Mouse (Mus musculus) thymus, postnatal 10 days (tissue): Measurements from ENCODE around the gene Gm11444.

Experiments
- DNase-seq, 2 experiments: peaks; one replicate each; pipeline ENCODE4 v3.0.0; 2021; ENCODE audit warnings: low spot score in 2 of 2

Gm11444 gene

GRCm38 (mm10) chr11:85850233-85850632 lies at the start of gene Gm11444:
Gene Gm11444 (minus strand): TSS chr11:85850333.
- no peak for DNase-seq

DNA sequence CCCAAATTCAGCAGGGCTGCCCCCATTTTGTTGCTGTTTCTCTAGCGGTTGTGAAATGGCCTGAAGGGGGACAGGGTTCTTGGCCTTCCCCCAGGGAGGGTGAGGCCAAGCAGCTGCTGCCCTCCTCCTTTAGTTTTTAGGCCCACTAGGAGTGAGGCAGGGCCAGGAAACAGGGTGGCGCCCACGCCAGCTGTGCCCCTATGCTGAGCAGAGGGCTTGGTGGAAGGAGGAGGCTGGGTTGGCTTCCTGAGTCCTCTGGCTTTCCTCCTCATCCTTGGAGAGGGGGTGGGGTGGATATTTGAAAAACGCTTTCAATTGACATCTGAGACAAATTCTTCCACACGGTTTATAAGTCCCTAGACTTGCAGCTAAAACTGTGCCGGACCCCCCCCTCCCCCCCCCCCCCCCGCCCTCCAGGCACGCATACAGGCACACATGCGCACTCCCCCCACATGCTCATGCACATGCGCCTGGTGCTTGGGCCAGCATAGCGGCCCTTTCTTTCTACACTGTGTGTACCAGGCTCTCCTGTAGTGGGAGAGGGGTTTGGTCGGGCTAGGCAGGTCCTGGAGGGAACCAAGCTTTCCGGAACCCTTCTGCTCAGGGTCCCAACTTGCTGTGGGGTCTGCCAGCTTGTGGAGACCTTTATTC lies 46.3 kb upstream of the Gm11444 start:
- no peak for DNase-seq

DNA sequence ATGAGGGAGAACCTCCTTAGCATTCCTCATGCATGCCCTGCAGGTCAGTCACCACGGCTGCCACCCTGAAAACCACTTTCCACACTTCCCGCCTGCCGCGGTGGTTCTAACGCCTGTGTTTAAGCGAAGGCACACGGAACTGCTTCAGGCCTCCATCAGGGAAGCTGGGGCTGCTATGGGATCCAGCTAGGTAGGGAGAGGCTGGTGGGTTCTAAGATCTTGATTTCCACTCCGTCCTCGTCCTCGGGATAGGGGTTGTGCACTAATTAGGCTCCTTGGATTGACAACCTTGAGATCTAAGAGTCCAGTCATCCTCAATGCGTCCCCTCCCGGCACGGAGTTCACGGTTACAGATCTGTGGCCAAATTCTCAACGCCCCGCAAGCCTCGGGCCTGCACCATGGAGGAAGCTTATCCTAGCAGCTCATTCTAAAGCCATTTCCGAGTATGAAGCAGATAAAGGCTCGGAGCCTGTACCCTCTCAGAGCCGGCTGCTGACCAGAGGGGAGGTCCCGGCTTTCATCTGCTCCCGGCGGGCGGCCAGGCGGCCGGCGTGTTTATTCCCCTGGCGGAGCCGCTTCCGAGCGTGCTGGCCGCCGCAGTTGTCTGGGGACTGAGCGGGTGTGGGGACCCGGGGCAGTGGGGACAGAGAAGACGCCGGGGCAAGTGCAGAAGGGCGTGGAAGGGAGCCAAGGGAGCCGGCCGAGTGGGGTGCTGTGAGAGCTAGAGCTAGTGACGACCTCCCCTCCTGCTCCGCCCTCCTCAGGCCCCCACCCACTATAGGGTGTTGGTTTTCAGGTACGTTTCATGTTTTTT lies 44.8 kb upstream of the Gm11444 start:
- no peak for DNase-seq

DNA sequence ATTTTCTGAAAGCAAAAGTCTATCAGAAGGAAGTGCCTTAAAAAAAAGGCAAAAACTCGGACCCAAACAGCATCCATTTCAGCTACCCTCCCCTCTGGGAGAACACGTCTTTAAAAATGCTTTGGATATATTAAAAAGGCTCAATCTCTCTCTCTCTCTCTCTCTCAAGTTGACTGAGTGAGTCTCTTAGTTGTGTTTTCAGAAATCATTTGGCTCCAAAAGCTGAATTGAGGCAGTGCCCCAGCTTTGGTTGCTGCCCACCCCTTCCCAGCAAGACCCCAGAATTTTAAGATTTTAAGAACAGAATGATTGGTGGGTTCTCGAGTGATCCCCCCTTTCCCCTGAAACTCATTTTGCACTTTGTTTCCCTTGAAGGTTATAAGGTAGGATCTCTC lies 44.0 kb upstream of the Gm11444 start:
- no peak for DNase-seq

GRCm38 (mm10) chr11:85893400-85894135 lies 43.4 kb upstream of the Gm11444 start:
- no peak for DNase-seq

GRCm38 (mm10) chr11:85892771-85893170 lies 42.6 kb upstream of the Gm11444 start:
- DNase-seq, result no peak

DNA sequence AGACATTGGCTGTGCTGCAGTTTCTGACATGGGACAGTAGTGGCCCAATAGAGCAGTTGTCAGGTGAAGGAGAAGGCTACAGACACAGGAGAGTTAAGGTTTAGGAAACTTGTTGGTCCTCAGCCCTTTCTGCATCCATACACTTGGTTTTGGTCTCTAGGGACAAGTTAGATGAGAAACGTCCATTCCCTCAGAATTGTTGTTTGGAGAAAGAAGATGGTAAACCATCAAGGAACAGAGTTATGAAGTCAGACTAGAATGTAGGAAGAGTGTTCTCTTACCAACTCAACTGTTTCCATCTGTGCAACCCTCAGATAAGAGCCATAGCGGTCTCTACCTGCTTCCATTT lies 41.5 kb upstream of the Gm11444 start:
- no peak for DNase-seq

- no peak for DNase-seq
These were observed 41.0 kb upstream of the Gm11444 start for GRCm38 (mm10) chr11:85891010-85891691.

GRCm38 (mm10) chr11:85890563-85890845 lies 40.4 kb upstream of the Gm11444 start:
- no peak for DNase-seq

DNA sequence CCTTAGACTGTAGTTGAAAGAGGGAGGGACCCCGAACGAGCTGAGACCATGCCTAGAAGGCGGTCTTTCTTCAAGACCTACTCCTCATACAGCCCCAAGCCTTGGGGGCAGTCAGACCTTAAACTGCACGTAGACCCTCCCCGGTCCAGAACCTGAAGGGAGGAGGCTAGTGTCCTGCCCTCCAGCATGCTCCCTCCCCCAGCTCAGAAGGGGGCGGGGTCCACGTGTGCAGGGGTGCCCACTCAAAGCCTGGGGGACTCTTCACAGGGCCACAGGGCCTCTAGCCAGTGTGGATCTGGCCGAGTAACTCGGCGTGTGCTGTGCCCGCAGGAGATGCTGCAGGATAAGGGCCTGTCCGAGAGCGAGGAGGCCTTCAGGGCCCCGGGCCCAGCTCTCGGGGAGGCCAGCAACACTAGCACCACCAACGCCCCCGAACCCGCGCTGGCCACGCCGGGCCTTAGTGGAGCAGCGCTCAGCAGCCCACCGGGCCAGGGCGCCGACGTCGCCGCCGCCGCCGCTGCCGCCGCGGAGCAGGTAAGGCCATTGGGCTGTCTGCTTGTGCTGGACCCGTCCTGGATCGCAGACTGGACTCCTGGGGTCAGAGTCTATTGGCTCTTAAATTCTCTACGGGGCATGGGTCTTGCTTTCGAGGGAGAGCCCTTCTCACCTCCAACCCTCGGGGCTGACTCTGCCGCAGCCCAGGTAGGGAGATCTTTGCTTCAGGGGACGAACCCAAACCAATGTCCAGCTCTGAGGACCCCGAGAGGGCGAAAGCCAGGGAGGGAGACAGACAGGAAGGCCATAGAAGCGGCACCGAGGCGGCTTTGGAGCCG lies 39.8 kb upstream of the Gm11444 start:
- no peak for DNase-seq

DNA sequence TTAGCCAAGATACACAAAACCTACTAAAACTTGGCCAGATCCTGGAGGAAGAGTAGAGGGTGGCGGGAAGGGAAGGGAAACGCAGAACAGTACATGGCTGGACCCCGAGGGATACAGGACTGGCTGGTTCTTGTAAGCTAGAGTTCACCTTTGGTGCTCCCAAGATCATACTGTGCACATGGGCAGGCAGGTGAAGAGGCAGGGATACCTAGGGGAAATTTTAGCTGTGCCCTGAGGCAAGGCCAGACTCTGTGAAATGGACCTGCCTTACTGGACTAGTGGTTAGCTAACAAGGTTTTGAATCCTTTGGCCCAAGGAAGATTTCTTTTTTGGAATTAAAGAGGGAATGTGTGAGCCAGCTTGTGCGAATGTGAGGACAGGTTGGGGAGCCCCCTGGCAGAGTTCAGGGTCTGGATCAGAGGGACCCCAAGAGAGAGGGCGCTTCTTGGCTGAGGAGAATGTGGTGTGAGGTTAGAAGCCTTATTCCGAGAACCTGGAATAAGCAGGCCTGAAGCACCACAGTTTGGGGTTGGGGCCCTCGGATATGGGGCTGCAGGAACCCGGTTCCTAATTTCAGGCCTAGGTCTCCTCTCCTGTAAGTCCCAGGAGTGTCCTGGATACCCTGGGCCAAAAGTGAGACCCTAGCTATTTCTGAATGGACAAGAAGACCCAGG lies 39.1 kb upstream of the Gm11444 start:
- no peak for DNase-seq

DNA sequence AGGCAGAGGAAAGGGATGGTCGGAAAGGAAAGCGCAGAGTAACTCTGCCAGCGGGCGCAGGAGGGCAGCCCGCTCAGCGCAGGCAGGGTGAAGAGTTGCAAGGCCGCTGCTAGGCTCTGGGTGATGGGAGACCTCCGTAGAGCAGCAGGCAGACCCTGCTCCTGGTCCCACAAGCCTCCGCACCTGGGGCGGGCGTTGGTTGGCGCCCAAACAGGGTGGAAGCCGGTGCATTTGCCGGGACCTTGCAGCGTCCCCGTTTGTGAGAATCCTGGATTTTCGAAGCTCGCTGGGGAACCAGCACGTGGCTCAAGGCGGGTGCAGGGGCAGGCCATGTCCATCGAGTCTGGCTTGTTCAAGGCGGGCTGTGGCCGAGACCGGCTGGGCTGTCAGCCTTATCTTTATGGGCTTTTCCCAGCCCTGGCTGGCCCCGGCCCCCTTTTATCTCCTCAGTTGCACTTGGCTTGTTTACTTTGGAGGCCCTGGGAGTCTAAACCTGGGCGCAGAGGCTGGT lies 38.4 kb upstream of the Gm11444 start:
- no peak for DNase-seq

- DNase-seq, result no peak
These were observed 37.8 kb upstream of the Gm11444 start for GRCm38 (mm10) chr11:85887801-85888450.

DNA sequence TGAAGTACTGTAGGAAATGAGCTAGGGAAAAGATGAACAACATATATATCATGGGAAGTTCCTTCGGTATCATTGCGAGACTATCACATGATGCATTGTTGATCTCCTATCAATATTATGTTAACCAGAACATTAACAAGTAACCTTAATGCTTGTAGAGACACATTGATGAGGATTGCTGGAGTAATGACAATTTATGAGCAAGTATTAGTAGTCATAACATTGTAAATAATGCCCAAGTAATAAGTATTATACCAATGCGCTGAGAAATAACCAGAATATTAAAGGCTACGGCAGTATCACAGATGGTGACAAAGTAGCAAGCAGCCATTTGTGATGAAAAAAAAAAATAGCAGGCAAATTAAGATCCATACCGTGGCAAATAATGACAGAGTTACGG lies 37.1 kb upstream of the Gm11444 start:
- DNase-seq, result no peak

- DNase-seq, result no peak
These were observed 36.3 kb upstream of the Gm11444 start for GRCm38 (mm10) chr11:85886429-85886785.

DNA sequence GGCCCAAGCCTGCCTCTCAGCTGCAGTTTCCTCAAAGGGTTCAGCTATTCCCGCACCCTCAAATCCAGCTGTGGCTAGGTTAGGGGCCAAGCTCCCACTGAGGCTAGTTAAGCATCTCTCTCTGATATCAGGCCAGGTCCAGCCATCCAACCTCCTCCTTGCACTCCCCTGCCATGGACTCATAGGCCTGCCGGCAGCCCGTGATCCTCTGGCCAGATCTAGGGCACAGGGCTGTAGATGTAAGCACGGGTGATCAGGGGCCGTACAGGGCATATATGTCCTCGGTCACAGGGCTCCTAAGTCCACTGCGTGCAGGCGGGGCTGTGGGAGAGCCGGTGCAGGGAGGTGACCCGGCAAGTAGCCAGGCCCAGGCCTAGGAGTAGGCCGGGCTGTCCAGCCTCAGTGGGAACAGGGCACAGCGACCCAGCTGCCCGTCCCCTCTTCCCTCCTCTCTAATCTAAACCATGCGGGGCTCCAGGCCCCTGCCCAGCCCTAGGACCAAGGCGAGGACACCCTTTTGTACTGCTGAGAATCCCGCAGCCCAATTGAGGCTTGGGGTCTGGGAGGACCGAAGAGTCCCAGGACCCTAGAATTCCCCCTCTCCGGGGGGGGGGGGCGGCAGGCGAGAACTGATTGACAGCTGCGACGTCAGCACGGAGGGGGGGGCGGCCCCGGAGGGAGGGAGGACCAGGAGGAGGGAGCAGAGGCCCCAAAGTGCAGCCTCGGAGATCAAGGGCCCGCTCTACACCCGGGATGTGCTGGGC lies 35.7 kb upstream of the Gm11444 start, which contains the start of gene Tbx4:
Tbx4 (plus strand) TSS at position 758 of the 764 bp plus-strand sequence.
- no peak for DNase-seq

DNA sequence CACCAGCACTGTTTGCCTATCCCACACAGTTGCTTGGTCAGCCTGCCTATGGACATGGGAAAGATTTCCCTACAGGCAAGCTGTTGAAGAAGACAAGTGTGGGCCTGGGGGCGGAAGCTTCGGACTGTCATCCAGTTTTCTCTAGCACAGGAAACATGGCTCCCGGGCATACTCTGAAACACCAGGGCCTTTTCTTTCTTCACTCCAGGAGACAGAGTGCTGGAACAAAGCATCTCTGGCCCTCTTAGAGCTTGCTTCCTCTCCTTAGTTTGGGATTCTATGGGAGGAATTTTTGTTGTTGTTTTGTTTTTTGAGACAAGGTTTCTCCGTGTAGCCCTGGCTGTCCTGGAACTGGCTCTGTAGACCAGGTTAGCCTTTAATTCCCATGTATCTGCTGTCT lies 34.4 kb upstream of the Gm11444 start:
- no peak for DNase-seq

- no peak for DNase-seq
These were observed 26.1 kb upstream of the Gm11444 start for GRCm38 (mm10) chr11:85876059-85876788.

DNA sequence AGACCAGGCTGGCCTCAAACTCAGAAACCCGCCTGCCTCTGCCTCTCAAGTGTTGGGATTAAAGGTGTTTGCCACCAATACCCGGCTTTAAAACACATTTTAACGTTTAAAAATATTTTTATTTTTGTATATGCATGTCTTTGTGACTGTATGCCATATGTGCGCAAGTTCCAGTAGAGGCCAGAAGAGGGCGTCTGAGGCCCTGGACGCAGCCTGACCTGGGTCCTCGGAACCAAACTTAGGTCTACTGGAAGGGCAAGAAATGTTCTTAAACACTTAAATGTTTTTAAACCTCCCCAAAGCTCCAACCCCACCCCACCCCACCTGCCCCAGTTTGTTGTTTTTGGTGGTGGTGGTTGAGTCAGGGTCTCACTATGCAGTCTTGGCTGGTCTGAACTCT lies 14.2 kb upstream of the Gm11444 start:
- no peak for DNase-seq
